Mouse (Mus musculus) heart, adult 2 months (tissue): ENCODE results near the gene Cbfb. TPM values are rescaled to one million over a fixed set of nuclear protein-coding genes. Genes with fewer than 3 reads are reported as not detected.
A peak's percentile ranks its signal among the peaks of the same experiment; 100 is the strongest.

ENCODE experiments used
- DNase-seq, 2 experiments: peaks; one replicate each; pipeline ENCODE4 v3.0.0; 2021
- H3K27ac ChIP-seq: fragments of 200-600 bp; 2 replicates; pipeline ENCODE4 v1.8.1; 2022
- H3K27me3 ChIP-seq: fragments of 200-500 bp; 2 replicates; pipeline ENCODE4 v1.6.1; 2012; ENCODE audit warnings: mild to moderate bottlenecking, low read length, inconsistent platforms, mixed read lengths; ENCODE audit not compliant: control insufficient read depth, insufficient read depth
- H3K36me3 ChIP-seq: fragments of 200-500 bp; 2 replicates; pipeline ENCODE4 v1.6.1; 2012; ENCODE audit warnings: low read length, inconsistent platforms; ENCODE audit not compliant: control insufficient read depth, insufficient read depth
- H3K4me1 ChIP-seq: fragments of 200-500 bp; 2 replicates; pipeline ENCODE4 v1.6.1; 2011; ENCODE audit warnings: low read length; ENCODE audit not compliant: control insufficient read depth, insufficient read depth
- H3K4me3 ChIP-seq: fragments of 200-600 bp; 2 replicates; pipeline ENCODE4 v1.8.1; 2022
- H3K79me2 ChIP-seq: fragments of 200-500 bp; replicated peaks from 2 replicates; pipeline ENCODE4 v1.6.1; 2012; ENCODE audit warnings: mild to moderate bottlenecking, inconsistent platforms, low read length, moderate library complexity, mixed read lengths; ENCODE audit not compliant: control insufficient read depth, insufficient read depth
- H3K9ac ChIP-seq: fragments of 200-500 bp; 2 replicates; pipeline ENCODE4 v1.6.1; 2012; ENCODE audit warnings: low read depth, mild to moderate bottlenecking, control low read depth, inconsistent platforms, low read length, mixed read lengths
- CTCF ChIP-seq: fragments of 200-600 bp; IDR thresholded peaks from 2 replicates; pipeline ENCODE4 v1.8.1; 2022; ENCODE audit warnings: antibody characterized with exemption, mild to moderate bottlenecking, moderate library complexity
- EP300 ChIP-seq: fragments of 200-500 bp; IDR thresholded peaks from 2 replicates; pipeline ENCODE4 v1.6.1; 2011; ENCODE audit warnings: low read depth, low read length, control low read depth; ENCODE audit not compliant: insufficient read depth
- POLR2A ChIP-seq: fragments of 200-500 bp; IDR thresholded peaks from 2 replicates; pipeline ENCODE4 v1.6.1; 2011; ENCODE audit warnings: mild to moderate bottlenecking, low read depth, low read length, control low read depth; ENCODE audit not compliant: insufficient read depth
- WGBS: fragments of 180-500 bp; shearing (Covaris S2); methylation state at CpG from one replicate; pipeline ENCODE4 v1.1.7; 2018; 5-methylcytosine and 5-hydroxymethylcytosine counted together
- intact Hi-C: fragments of 180-260 bp; cut with DNase I; formaldehyde crosslinking; loops from one replicate; pipeline ENCODE4 v1.15.1; 2025
- long read RNA-seq: library from polyadenylated mRNA; stranded (forward); transcript quantifications from one replicate; pipeline ENCODE4 v2.0.0, GENCODE M21; 2021
- polyA plus RNA-seq: library from polyadenylated mRNA; depleted of rRNA; stranded (reverse); fragments of >200 nt; gene quantifications from 2 replicates; pipeline ENCODE4 v1.2.3, GENCODE M21; 2012; rRNA removed
- total RNA-seq, 2 experiments: library from RNA; stranded (reverse); gene quantifications; 2 replicates each; pipeline ENCODE4 v1.2.3; 2021

The Cbfb gene
- total RNA-seq (10 to 100 TPM; 23.1 to 23.8 TPM), polyA plus RNA-seq (6.4 and 11.0 TPM in 2 replicates)
- long read RNA-seq, transcript Cbfb-202 (6 exons, 2,891 nt), result major isoform, 21 of 36 reads
- long read RNA-seq, transcript Cbfb-201 (6 exons, 2,883 nt), result minor isoform, 10 of 36 reads
- long read RNA-seq, partial matches to known transcripts, result 3 of 36 reads
- long read RNA-seq, other reads (novel, unspliced or antisense), result 1 of 36 reads

GRCm38 (mm10) chr8:105170381-105171115 lies at the start of gene Cbfb:
Cbfb (plus strand) TSS chr8:105170674.
- no peaks in the 10 kb centered on the region for H3K27me3 ChIP-seq

GRCm38 (mm10) chr8:105129864-105130263 lies 40.6 kb upstream of the Cbfb start:
- H3K79me2 ChIP-seq, result no peaks in the 10 kb centered on the region
- no peak for TF ChIP-seq POLR2A
- no peak for TF ChIP-seq CTCF
- TF ChIP-seq EP300, result no peak
- no peaks in the 10 kb centered on the region for H3K27me3 ChIP-seq
- DNase-seq, result no peak
- H3K4me3 ChIP-seq, result no peak overlapping the region
- no peaks in the 10 kb centered on the region for H3K4me1 ChIP-seq
- H3K9ac ChIP-seq, result no peak overlapping the region
- no peak overlapping the region for H3K27ac ChIP-seq
- 63% methylated on average over 9 of the region's 9 CpGs for WGBS
- intact Hi-C loops, result no loop called here
- H3K36me3 ChIP-seq, result no peaks in the 10 kb centered on the region

More at GRCm38 (mm10) chr8:105170381-105171115, at the start of gene Cbfb:
- Histone ChIP-seq H3K9ac (peak within 1 kb of the TSS; percentile 90), H3K36me3 (peaks cover 7% of the 10 kb centered on the region), H3K27ac (peak within 1 kb of the TSS; percentile 94), H3K4me1 (peaks cover 1% of the 10 kb centered on the region; the same call in 1 of the 2 replicates), H3K79me2 (no peaks in the 10 kb centered on the region), H3K4me3 (peak within 1 kb of the TSS; percentile 93)
- DNase-seq, result peak; percentile 94 to 98
- TF ChIP-seq CTCF (no peak), POLR2A (peak; percentile 63)
- intact Hi-C loops, result loop anchor here (2.0 kb wide), 2 partner anchors 32 to 54 kb away; partner anchors contain the start of gene D230025D16Rik
- WGBS, result under 1% methylated on average over 71 of the region's 86 CpGs

GRCm38 (mm10) chr8:105131509-105131908 lies 39.0 kb upstream of the Cbfb start, which contains the start of gene Ces4a:
Ces4a (plus strand) TSS chr8:105131800.
- no peak for DNase-seq
- Histone ChIP-seq H3K4me1 (no peaks in the 10 kb centered on the region), H3K4me3 (no peak within 1 kb of the TSS), H3K36me3 (no peaks in the 10 kb centered on the region), H3K79me2 (no peaks in the 10 kb centered on the region), H3K9ac (no peak within 1 kb of the TSS), H3K27me3 (no peaks in the 10 kb centered on the region), H3K27ac (no peak within 1 kb of the TSS)
- intact Hi-C loops, result no loop called here
- WGBS, result 72% methylated on average over 5 of the region's 5 CpGs
- TF ChIP-seq POLR2A, result no peak
- TF ChIP-seq EP300, result no peak
- no peak for TF ChIP-seq CTCF

GRCm38 (mm10) chr8:105138423-105138822 lies 32.1 kb upstream of the Cbfb start:
- WGBS, result 9% methylated on average over 4 of the region's 4 CpGs
- Histone ChIP-seq H3K27me3 (no peaks in the 10 kb centered on the region), H3K79me2 (no peaks in the 10 kb centered on the region), H3K9ac (no peak overlapping the region), H3K4me3 (no peak overlapping the region), H3K36me3 (no peaks in the 10 kb centered on the region), H3K4me1 (no peaks in the 10 kb centered on the region), H3K27ac (no peak overlapping the region)
- peak; percentile 53; the same call in 1 of the 2 replicates for TF ChIP-seq EP300
- TF ChIP-seq CTCF, result peak; percentile 95
- no peak for TF ChIP-seq POLR2A
- peak; percentile 65 to 83 for DNase-seq
- intact Hi-C loops, result loop anchor here (1.0 to 2.0 kb wide), 2 partner anchors 32 to 80 kb away; partner anchors contain the start of gene Cbfb

GRCm38 (mm10) chr8:105142395-105142794 lies 28.1 kb upstream of the Cbfb start:
- H3K79me2 ChIP-seq, result no peaks in the 10 kb centered on the region
- intact Hi-C loops, result no loop called here
- no peak overlapping the region for H3K27ac ChIP-seq
- TF ChIP-seq EP300, result no peak
- no peak for TF ChIP-seq CTCF
- TF ChIP-seq POLR2A, result no peak
- DNase-seq, result no peak
- no peaks in the 10 kb centered on the region for H3K27me3 ChIP-seq
- H3K9ac ChIP-seq, result no peak overlapping the region
- no peak overlapping the region for H3K4me3 ChIP-seq
- WGBS, result 35% methylated on average over 19 of the region's 19 CpGs
- no peaks in the 10 kb centered on the region for H3K36me3 ChIP-seq
- no peaks in the 10 kb centered on the region for H3K4me1 ChIP-seq

GRCm38 (mm10) chr8:105151654-105152053 lies 18.8 kb upstream of the Cbfb start:
- H3K4me3 ChIP-seq, result no peak overlapping the region
- intact Hi-C loops, result no loop called here
- no peak for TF ChIP-seq CTCF
- no peak overlapping the region for H3K27ac ChIP-seq
- no peak overlapping the region for H3K9ac ChIP-seq
- DNase-seq, result no peak
- no peaks in the 10 kb centered on the region for H3K79me2 ChIP-seq
- no peaks in the 10 kb centered on the region for H3K27me3 ChIP-seq
- H3K4me1 ChIP-seq, result peaks cover 3% of the 10 kb centered on the region
- no peaks in the 10 kb centered on the region for H3K36me3 ChIP-seq
- 66% methylated on average over 4 of the region's 4 CpGs for WGBS
